Mouse (Mus musculus) hindbrain, embryonic 13.5 days (tissue): Measurements from ENCODE around the gene Gm13277. TPM values are rescaled to one million over a fixed set of nuclear protein-coding genes. Genes with fewer than 3 reads are reported as not detected.
"Not testable (repeated sequence)": the region's sequence is repeated elsewhere in the genome, so short reads cannot be mapped to it uniquely, and the experiment has no call there.

Source experiments
- ATAC-seq: fragments of 200-750 bp; cut with Nextera tagmentation; 2 replicates; pipeline ENCODE4 v1.8.0; 2017; ENCODE audit warnings: moderate TSS enrichment; ENCODE audit not compliant: low FRiP score
- H3K27ac ChIP-seq: fragments of 300-500 bp; sonication (generic); 2 replicates; pipeline ENCODE4 v1.5.1; 2015; ENCODE audit warnings: inconsistent platforms, mild to moderate bottlenecking, moderate library complexity
- H3K27me3 ChIP-seq: fragments of 300-500 bp; sonication (generic); 2 replicates; pipeline ENCODE4 v1.6.1; 2015; ENCODE audit warnings: mild to moderate bottlenecking, inconsistent platforms
- H3K36me3 ChIP-seq: fragments of 300-500 bp; sonication (generic); 2 replicates; pipeline ENCODE4 v1.6.1; 2015; ENCODE audit warnings: mild to moderate bottlenecking, inconsistent platforms
- H3K4me1 ChIP-seq: fragments of 300-500 bp; sonication (generic); replicated peaks from 2 replicates; pipeline ENCODE4 v1.6.1; 2015; ENCODE audit warnings: inconsistent platforms
- H3K4me2 ChIP-seq: fragments of 300-500 bp; sonication (generic); 2 replicates; pipeline ENCODE4 v1.6.1; 2015; ENCODE audit warnings: inconsistent platforms, mild to moderate bottlenecking, moderate library complexity
- H3K4me3 ChIP-seq: fragments of 300-500 bp; sonication (generic); 2 replicates; pipeline ENCODE4 v1.5.1; 2015; ENCODE audit warnings: mild to moderate bottlenecking, inconsistent platforms
- H3K9ac ChIP-seq: fragments of 300-500 bp; sonication (generic); 2 replicates; pipeline ENCODE4 v1.6.1; 2015; ENCODE audit warnings: mild to moderate bottlenecking, inconsistent platforms
- H3K9me3 ChIP-seq: fragments of 300-500 bp; sonication (generic); 2 replicates; pipeline ENCODE4 v1.6.1; 2016; ENCODE audit warnings: inconsistent platforms
- WGBS: fragments of 180-500 bp; shearing (Covaris S2); methylation state at CpG from one replicate; pipeline ENCODE4 v1.1.7; 2015; 5-methylcytosine and 5-hydroxymethylcytosine counted together
- polyA plus RNA-seq: library from polyadenylated mRNA; unstranded; fragments of >200 nt; fragmentation: Nextera tagmentation; extraction: Ambion mirVana; gene quantifications from 2 replicates; pipeline ENCODE4 v1.2.1, GENCODE M21; 2015

Gene Gm13277
- not detected in 2 replicates for polyA plus RNA-seq

- ATAC-seq, H3K9ac ChIP-seq, H3K27ac ChIP-seq, H3K4me1 ChIP-seq, H3K4me3 ChIP-seq, H3K4me2 ChIP-seq, H3K36me3 ChIP-seq, H3K9me3 ChIP-seq, H3K27me3 ChIP-seq: not testable (repeated sequence)
- WGBS, result 0% methylated on average over 4 of the region's 28 CpGs
These were observed at the start of gene Gm13277 for GRCm38 (mm10) chr4:88788402-88788801. TSS of gene Gm13277 (plus strand) at chr4:88788632.

- H3K9ac ChIP-seq, result no peak overlapping the region
- WGBS, result 90% methylated on average over 6 of the region's 6 CpGs
- H3K36me3 ChIP-seq, result no peaks in the 10 kb centered on the region
- no peak for ATAC-seq
- H3K4me2 ChIP-seq, result no peak overlapping the region
- H3K4me1 ChIP-seq, result no peaks in the 10 kb centered on the region
- H3K9me3 ChIP-seq, result no peaks in the 10 kb centered on the region
- H3K27ac ChIP-seq, result no peak overlapping the region
- no peak overlapping the region for H3K4me3 ChIP-seq
- peaks cover 4% of the 10 kb centered on the region; the same call in 1 of the 2 replicates for H3K27me3 ChIP-seq
These were observed 49.4 kb upstream of the Gm13277 start for GRCm38 (mm10) chr4:88739036-88739435.

GRCm38 (mm10) chr4:88741426-88741825 lies 47.0 kb upstream of the Gm13277 start:
- H3K4me3 ChIP-seq, result no peak overlapping the region
- no peaks in the 10 kb centered on the region for H3K36me3 ChIP-seq
- H3K9ac ChIP-seq, result no peak overlapping the region
- H3K4me1 ChIP-seq, result no peaks in the 10 kb centered on the region
- ATAC-seq, result no peak
- no peak overlapping the region for H3K4me2 ChIP-seq
- no peak overlapping the region for H3K27ac ChIP-seq
- WGBS, result 96% methylated on average over 4 of the region's 4 CpGs
- H3K9me3 ChIP-seq, result no peaks in the 10 kb centered on the region
- no peaks in the 10 kb centered on the region for H3K27me3 ChIP-seq

GRCm38 (mm10) chr4:88742771-88743371 lies 45.6 kb upstream of the Gm13277 start:
- H3K27me3 ChIP-seq, result no peaks in the 10 kb centered on the region
- no peaks in the 10 kb centered on the region for H3K9me3 ChIP-seq
- no peak for ATAC-seq
- H3K27ac ChIP-seq, result no peak overlapping the region
- no peak overlapping the region for H3K4me2 ChIP-seq
- no peak overlapping the region for H3K4me3 ChIP-seq
- WGBS, result 88% methylated on average over 7 of the region's 7 CpGs
- H3K4me1 ChIP-seq, result no peaks in the 10 kb centered on the region
- no peaks in the 10 kb centered on the region for H3K36me3 ChIP-seq
- no peak overlapping the region for H3K9ac ChIP-seq

GRCm38 (mm10) chr4:88744207-88744606 lies 44.2 kb upstream of the Gm13277 start:
- no peak overlapping the region for H3K4me3 ChIP-seq
- no peaks in the 10 kb centered on the region for H3K4me1 ChIP-seq
- H3K9ac ChIP-seq, result no peak overlapping the region
- H3K4me2 ChIP-seq, result no peak overlapping the region
- ATAC-seq, result no peak
- no peak overlapping the region for H3K27ac ChIP-seq
- no peaks in the 10 kb centered on the region for H3K27me3 ChIP-seq
- no peaks in the 10 kb centered on the region for H3K9me3 ChIP-seq
- no peaks in the 10 kb centered on the region for H3K36me3 ChIP-seq
- WGBS, result 72% methylated on average over 3 of the region's 3 CpGs

- no peaks in the 10 kb centered on the region for H3K9me3 ChIP-seq
- H3K27me3 ChIP-seq, result no peaks in the 10 kb centered on the region
- H3K4me2 ChIP-seq, result no peak overlapping the region
- H3K4me3 ChIP-seq, result no peak overlapping the region
- H3K4me1 ChIP-seq, result no peaks in the 10 kb centered on the region
- WGBS, result 62% methylated on average over 6 of the region's 6 CpGs
- no peaks in the 10 kb centered on the region for H3K36me3 ChIP-seq
- no peak for ATAC-seq
- H3K9ac ChIP-seq, result no peak overlapping the region
- no peak overlapping the region for H3K27ac ChIP-seq
These were observed 38.5 kb upstream of the Gm13277 start for GRCm38 (mm10) chr4:88749926-88750325.

GRCm38 (mm10) chr4:88754818-88755340 lies 33.6 kb upstream of the Gm13277 start, which contains the start of gene Gm13271:
TSS of gene Gm13271 (plus strand) at chr4:88754868.
- not testable (repeated sequence) for H3K4me1 ChIP-seq, ATAC-seq, H3K9ac ChIP-seq, H3K27me3 ChIP-seq, H3K27ac ChIP-seq, H3K9me3 ChIP-seq, H3K4me3 ChIP-seq, H3K4me2 ChIP-seq, H3K36me3 ChIP-seq
- 79% methylated on average over 15 of the region's 15 CpGs for whole genome bisulfite sequencing

- H3K27me3 ChIP-seq, ATAC-seq: not testable (repeated sequence)
These were observed 31.6 kb upstream of the Gm13277 start for GRCm38 (mm10) chr4:88756581-88757513.

GRCm38 (mm10) chr4:88757628-88758031 lies 30.8 kb upstream of the Gm13277 start:
- 3% methylated on average over 18 of the region's 21 CpGs for whole genome bisulfite sequencing
- ATAC-seq, result peak; percentile 100

More at GRCm38 (mm10) chr4:88756581-88757513, 31.6 kb upstream of the Gm13277 start:
- not testable (repeated sequence) for H3K9me3 ChIP-seq, H3K4me1 ChIP-seq, H3K36me3 ChIP-seq
- peak overlapping the region; percentile 66 for H3K9ac ChIP-seq
- peak overlapping the region; percentile 78 for H3K27ac ChIP-seq
- WGBS, result 13% methylated on average over 29 of the region's 31 CpGs
- H3K4me3 ChIP-seq, result peak overlapping the region; percentile 45
- peak overlapping the region; percentile 81 for H3K4me2 ChIP-seq

GRCm38 (mm10) chr4:88758751-88759150 lies 29.7 kb upstream of the Gm13277 start:
- not testable (repeated sequence) for H3K36me3 ChIP-seq, H3K4me2 ChIP-seq, H3K4me1 ChIP-seq, H3K9me3 ChIP-seq, ATAC-seq, H3K9ac ChIP-seq, H3K27me3 ChIP-seq, H3K27ac ChIP-seq, H3K4me3 ChIP-seq
- WGBS, result 85% methylated on average over 9 of the region's 9 CpGs

More at GRCm38 (mm10) chr4:88757628-88758031, 30.8 kb upstream of the Gm13277 start:
- peak overlapping the region; percentile 66 for H3K9ac ChIP-seq
- H3K36me3 ChIP-seq, H3K9me3 ChIP-seq, H3K27me3 ChIP-seq, H3K4me1 ChIP-seq: not testable (repeated sequence)
- peak overlapping the region; percentile 45 for H3K4me3 ChIP-seq
- peak overlapping the region; percentile 78 for H3K27ac ChIP-seq
- peak overlapping the region; percentile 81 for H3K4me2 ChIP-seq

GRCm38 (mm10) chr4:88759610-88760268 lies 28.7 kb upstream of the Gm13277 start, which contains the start of gene Gm13283:
TSS of gene Gm13283 (plus strand) at chr4:88760119.
- H3K4me3 ChIP-seq, result peak within 1 kb of the TSS; percentile 35
- WGBS, result 18% methylated on average over 10 of the region's 14 CpGs
- H3K27ac ChIP-seq, H3K9ac ChIP-seq, H3K9me3 ChIP-seq, H3K4me1 ChIP-seq, ATAC-seq, H3K27me3 ChIP-seq, H3K36me3 ChIP-seq: not testable (repeated sequence)
- peak within 1 kb of the TSS; percentile 61 for H3K4me2 ChIP-seq

- WGBS, result under 1% methylated on average over 28 of the region's 28 CpGs
- not testable (repeated sequence) for H3K9ac ChIP-seq, H3K27ac ChIP-seq, H3K9me3 ChIP-seq, H3K27me3 ChIP-seq, H3K4me1 ChIP-seq, H3K36me3 ChIP-seq, ATAC-seq
- peak overlapping the region; percentile 35 for H3K4me3 ChIP-seq
- peak overlapping the region; percentile 61 for H3K4me2 ChIP-seq
These were observed 28.0 kb upstream of the Gm13277 start for GRCm38 (mm10) chr4:88760431-88760830.
